Mouse (Mus musculus) ES-E14 (cell line): ENCODE measurements around the gene Secisbp2l.

ENCODE experiments used
- HCFC1 ChIP-seq: IDR thresholded peaks from 2 replicates; pipeline ENCODE4 v1.6.1; 2012; ENCODE audit warnings: low read length, inconsistent platforms, borderline replicate concordance; ENCODE audit not compliant: insufficient read depth
- ZC3H11A ChIP-seq: IDR thresholded peaks from 2 replicates; pipeline ENCODE4 v1.6.1; 2012; ENCODE audit warnings: low read depth, mild to moderate bottlenecking, inconsistent platforms, low read length, borderline replicate concordance
- ZNF384 ChIP-seq: IDR thresholded peaks from 2 replicates; pipeline ENCODE4 v1.6.1; 2012; ENCODE audit warnings: low read depth, low read length, inconsistent platforms

DNA sequence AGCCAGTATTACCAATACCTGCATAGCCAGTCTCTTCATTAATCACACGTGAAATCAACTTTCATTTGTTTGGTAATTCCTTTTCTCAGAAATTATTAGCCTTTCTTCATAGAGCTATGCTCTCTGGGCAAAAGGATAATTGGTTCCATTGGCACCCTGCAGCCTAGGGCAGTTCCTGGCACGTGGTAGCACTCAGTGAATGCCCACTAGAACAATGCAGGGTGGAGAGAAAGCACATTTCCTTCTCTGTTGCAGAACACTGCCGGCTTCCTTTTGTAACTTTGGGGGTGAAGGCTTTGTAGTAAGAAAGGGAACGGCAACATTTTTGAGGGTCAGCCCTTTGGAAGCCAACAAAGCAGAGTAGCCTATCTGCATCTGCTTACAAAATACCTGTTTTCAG is 43.5 kb upstream of the Secisbp2l start:
- TF ChIP-seq ZNF384 (no peak), HCFC1 (no peak), ZC3H11A (no peak)
